Mouse (Mus musculus) thymus, postnatal 25 days (tissue): Measurements from ENCODE around the gene C130032M10Rik.
A peak's percentile ranks its signal among the peaks of the same experiment; 100 is the strongest.
"Not testable (repeated sequence)": the region's sequence is repeated elsewhere in the genome, so short reads cannot be mapped to it uniquely, and the experiment has no call there.

ENCODE experiments used
- DNase-seq: peaks from one replicate; pipeline ENCODE4 v3.0.0; 2022

C130032M10Rik gene

DNA sequence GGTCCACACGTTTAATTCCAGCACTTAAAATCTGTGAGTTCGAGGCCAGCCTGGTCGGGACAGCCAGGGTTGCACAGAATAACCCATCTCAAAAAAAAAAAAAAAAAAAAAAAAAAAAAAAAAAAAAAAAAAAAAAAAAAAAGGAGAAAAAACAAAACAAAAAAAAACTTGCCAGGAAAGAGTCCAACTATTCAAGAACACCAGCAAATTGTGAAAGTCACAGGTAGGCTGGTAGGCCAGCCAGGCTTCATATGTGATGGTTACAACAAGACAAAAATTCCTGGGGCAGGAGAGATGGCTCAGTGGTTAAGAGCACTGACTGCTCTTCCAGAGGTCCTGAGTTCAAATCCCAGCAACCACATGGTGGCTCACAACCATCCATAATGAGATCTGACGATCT is 5.0 kb downstream of the C130032M10Rik start:
- DNase-seq = not testable (repeated sequence)

DNA sequence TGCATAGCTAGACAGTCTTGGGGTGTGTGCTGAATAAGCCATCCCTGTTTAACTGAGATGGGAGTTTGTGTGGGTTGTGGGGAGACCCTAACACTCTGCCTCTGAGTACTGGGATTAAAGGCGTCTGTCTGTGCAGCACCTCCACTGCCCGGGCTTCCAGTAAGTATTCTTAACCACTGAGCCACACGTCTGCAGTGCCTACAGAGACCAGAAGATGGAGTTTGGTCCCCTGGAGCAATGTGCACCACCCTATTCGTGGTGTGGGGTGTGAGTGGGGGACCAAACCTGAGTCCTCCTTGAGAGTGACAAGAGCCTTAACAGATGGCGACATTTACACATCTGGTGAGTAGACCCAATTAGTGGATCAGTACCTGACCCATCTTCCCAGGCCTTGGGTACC is 6.5 kb downstream of the C130032M10Rik start:
- DNase-seq = peak; percentile 35

DNA sequence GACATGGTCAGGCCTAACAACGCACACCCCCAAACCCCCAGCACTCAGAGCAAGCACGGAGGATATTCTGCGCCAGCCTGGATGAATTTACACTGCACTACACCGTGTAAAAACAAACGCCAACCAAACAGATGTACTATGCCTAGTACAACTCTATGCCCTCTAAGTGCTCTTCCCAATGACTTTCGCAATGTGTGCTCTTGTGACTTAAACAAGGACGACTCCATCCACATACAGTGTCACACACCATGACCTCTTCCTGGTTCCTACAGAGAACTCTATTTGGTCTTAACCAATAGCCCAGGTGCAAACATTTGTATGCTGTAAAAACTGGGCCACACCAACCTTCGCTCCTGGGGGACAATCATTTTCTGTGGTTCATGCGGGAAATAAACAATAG is 7.0 kb downstream of the C130032M10Rik start:
- DNase-seq = no peak

- DNase-seq = no peak
Measured at GRCm38 (mm10) chr9:114525073-114525633, 9.7 kb downstream of the C130032M10Rik start.

GRCm38 (mm10) chr9:114525891-114526290 is 10.4 kb downstream of the C130032M10Rik start:
- DNase-seq = no peak

GRCm38 (mm10) chr9:114526581-114526980 is 11.1 kb downstream of the C130032M10Rik start:
- no peak for DNase-seq

GRCm38 (mm10) chr9:114527085-114527484 is 11.6 kb downstream of the C130032M10Rik start:
- DNase-seq = peak; percentile 71

- DNase-seq = no peak
Measured at GRCm38 (mm10) chr9:114527992-114528679, 12.6 kb downstream of the C130032M10Rik start.

DNA sequence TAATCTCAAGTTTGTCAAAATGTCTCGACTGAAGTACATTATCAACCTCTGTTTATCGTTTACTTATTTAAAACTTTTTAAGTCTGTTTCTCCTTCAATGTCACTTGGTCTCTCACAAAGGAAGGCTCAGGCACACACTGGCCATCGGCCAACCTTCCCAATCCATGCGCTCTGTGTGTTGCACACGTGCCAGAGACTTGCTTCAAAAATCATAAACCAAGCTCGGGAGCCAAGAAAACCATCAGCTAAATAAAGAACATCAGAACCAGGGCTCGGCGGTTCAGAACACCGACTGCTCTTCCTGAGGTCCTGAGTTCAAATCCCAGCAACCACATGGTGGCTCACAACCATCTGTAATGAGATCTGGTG is 13.2 kb downstream of the C130032M10Rik start:
- DNase-seq = no peak

- no peak for DNase-seq
Measured at GRCm38 (mm10) chr9:114531276-114531675, 15.8 kb downstream of the C130032M10Rik start.

DNA sequence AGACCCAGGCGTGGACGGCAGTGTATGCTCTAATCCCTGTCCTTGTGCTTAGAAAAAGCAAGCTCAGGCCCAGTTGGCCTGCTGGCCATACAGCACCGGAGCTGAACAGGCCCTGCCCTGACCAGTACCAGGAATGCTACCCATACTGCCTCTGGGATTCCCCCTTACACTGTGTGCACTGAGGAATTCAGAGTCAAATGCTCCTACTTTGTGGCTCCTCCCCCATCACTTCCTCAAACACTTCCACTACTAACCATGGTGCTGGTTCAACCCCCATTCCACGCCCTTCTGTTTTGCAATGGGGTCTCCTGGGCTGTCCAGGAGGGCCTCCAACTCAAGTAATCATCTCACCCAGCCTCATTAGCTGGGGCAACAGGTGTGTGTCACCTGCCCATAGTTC is 18.4 kb downstream of the C130032M10Rik start:
- no peak for DNase-seq

GRCm38 (mm10) chr9:114534747-114535517 is 19.4 kb downstream of the C130032M10Rik start:
- DNase-seq = no peak

- no peak for DNase-seq
Measured at GRCm38 (mm10) chr9:114536628-114537027, 21.1 kb downstream of the C130032M10Rik start.

DNA sequence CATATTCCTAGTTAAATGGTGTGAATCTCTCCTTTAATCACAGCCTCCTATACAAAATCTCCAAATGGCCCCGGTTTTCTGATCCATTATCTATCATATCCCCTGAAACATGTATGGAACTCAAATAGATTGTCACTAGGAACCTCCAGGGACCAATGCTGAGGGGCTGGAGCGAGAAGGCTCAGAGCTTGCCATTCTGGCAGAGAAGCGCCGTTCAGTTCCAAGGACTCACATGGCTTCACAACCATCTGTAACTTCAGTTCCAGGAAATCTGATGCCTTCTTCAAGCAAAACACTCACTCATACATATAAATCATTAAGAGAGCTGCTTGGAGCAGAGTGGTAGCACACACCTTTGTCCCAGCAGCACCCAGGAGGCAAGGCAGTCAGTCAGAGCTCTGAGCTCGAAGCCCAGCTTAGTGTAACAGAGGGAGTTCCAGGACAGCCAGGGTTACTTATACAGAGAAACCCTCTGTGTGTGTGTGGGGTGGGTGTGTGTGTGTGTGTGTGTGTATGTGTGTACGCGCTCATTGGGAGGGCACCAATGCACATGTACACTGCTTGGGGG is 23.6 kb downstream of the C130032M10Rik start:
- DNase-seq = no peak

GRCm38 (mm10) chr9:114541279-114541741 is 25.8 kb downstream of the C130032M10Rik start:
- no peak for DNase-seq

- DNase-seq = no peak
Measured at GRCm38 (mm10) chr9:114543882-114544753, 28.6 kb downstream of the C130032M10Rik start.

DNA sequence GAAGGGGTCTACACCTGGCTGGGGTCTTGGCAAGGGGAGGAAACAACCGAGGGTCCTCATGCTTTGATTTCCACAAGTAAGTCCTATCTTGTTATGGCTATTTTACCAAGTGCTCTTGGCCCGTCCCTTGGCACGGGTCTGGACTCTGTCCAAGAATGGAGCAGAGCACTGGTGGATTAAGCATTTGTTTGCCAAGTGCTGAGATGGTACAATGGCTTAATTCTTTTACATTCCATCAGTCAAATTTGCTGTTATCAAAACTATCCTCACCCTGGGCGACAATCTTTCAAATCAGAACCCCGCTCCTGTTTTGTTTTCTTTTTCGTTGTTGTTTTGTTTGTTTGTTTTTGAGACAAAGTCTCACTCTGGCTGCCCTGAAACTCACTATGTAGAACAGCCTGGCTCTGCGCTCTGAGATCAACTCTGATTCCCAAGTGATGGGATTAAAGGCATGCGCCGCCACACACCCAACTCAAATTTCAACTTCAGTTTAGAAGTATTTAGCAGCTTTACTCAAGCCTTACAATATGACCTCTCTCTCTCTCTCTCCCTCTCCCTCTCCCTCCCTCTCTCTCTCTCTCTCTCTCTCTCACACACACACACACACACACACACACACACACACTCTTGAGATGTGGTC is 29.4 kb downstream of the C130032M10Rik start:
- no peak for DNase-seq

GRCm38 (mm10) chr9:114546765-114547164 is 31.3 kb downstream of the C130032M10Rik start:
- DNase-seq = peak; percentile 47

- DNase-seq = no peak
Measured at GRCm38 (mm10) chr9:114547643-114548077, 32.2 kb downstream of the C130032M10Rik start.

GRCm38 (mm10) chr9:114548496-114548895 is 33.0 kb downstream of the C130032M10Rik start:
- no peak for DNase-seq

- no peak for DNase-seq
Measured at GRCm38 (mm10) chr9:114549117-114549516, 33.6 kb downstream of the C130032M10Rik start.

DNA sequence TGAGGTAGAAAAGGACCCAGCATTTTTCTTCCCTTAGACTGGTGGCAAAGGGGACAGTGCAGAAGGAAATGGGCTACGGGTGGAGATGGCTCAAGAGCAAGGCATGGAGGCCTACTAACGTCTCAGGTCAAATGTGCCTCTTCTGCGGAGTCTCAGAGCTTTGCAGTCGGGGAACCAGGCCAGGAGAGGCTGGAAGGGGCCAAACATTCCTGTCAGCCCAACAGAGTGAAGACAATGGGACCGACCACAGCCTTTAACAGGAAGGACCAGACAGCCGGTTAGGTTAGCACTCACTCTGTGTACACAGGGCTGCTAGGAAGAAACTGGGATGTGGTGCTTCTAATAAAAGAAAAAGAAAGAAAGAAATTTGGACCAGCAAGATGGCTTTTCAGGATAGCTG is 34.5 kb downstream of the C130032M10Rik start:
- DNase-seq = no peak
